Mouse (Mus musculus) kidney, adult 2 months (tissue): ENCODE measurements at regions not wholly inside any gene's neighbourhood (a gene's known extent, or its start where the extent isn't known, plus 50 kb on each side); places are given as distances from the start of the nearest gene placed in this dataset.

Experiments used
- DNase-seq: peaks from one replicate; pipeline ENCODE4 v3.0.0; 2021
- H3K27ac ChIP-seq: fragments of 200-500 bp; 2 replicates; pipeline ENCODE4 v1.5.1; 2012; ENCODE audit warnings: low read depth, low read length, control low read depth, inconsistent platforms; ENCODE audit not compliant: insufficient read depth
- H3K27me3 ChIP-seq: fragments of 200-500 bp; replicated peaks from 2 replicates; pipeline ENCODE4 v1.6.1; 2012; ENCODE audit warnings: mild to moderate bottlenecking, moderate library complexity, low read length, inconsistent platforms; ENCODE audit not compliant: control insufficient read depth, insufficient read depth
- H3K36me3 ChIP-seq: fragments of 200-500 bp; 2 replicates; pipeline ENCODE4 v1.6.1; 2012; ENCODE audit warnings: mild to moderate bottlenecking, moderate library complexity, low read length, inconsistent platforms; ENCODE audit not compliant: control insufficient read depth, insufficient read depth
- H3K4me1 ChIP-seq: fragments of 200-500 bp; 2 replicates; pipeline ENCODE4 v1.6.1; 2011; ENCODE audit warnings: low read length; ENCODE audit not compliant: control insufficient read depth, insufficient read depth
- H3K4me3 ChIP-seq: fragments of 200-500 bp; 2 replicates; pipeline ENCODE4 v1.5.1; 2011; ENCODE audit warnings: mild to moderate bottlenecking, low read depth, low read length, control low read depth; ENCODE audit not compliant: insufficient read depth
- CTCF ChIP-seq: fragments of 200-500 bp; conservative IDR thresholded peaks from 2 replicates; pipeline ENCODE4 v1.5.1; 2011; ENCODE audit warnings: low read depth, mild to moderate bottlenecking, control low read depth, low read length, moderate library complexity, mixed read lengths; ENCODE audit not compliant: insufficient read depth, insufficient read length
- POLR2A ChIP-seq: fragments of 200-500 bp; IDR thresholded peaks from one replicate; pipeline ENCODE4 v1.6.1; 2011; ENCODE audit warnings: low read depth, low read length, control low read depth
- WGBS: fragments of 180-500 bp; shearing (Covaris S2); methylation state at CpG from one replicate; pipeline ENCODE4 v1.1.7; 2018; 5-methylcytosine and 5-hydroxymethylcytosine counted together

DNA sequence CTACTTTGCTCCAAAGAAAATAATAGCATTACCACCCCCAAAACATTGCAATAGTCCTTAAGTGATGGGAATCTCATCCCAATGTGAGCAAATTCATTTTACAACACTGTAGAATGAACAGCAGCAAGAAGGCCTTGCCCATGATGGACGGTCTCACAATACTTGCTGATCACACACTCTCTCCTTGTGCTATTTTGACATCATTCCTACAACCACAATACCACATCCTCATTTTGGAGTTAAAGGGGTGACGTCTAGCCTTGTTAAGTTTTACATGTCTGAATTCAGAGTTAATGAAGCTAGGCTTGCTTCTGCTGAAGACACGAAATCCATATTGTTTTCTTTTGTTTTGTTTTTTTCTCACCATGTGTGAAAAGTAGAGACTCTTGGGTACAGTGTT, 878.2 kb downstream of the Adgrl2 start:
- Histone ChIP-seq H3K27ac (no peak overlapping the region), H3K27me3 (no peaks in the 10 kb centered on the region), H3K4me3 (no peak overlapping the region), H3K36me3 (no peaks in the 10 kb centered on the region), H3K4me1 (no peaks in the 10 kb centered on the region)
- TF ChIP-seq CTCF (no peak), POLR2A (no peak)
- WGBS: 86% methylated on average over 3 of the region's 3 CpGs
- DNase-seq: no peak

DNA sequence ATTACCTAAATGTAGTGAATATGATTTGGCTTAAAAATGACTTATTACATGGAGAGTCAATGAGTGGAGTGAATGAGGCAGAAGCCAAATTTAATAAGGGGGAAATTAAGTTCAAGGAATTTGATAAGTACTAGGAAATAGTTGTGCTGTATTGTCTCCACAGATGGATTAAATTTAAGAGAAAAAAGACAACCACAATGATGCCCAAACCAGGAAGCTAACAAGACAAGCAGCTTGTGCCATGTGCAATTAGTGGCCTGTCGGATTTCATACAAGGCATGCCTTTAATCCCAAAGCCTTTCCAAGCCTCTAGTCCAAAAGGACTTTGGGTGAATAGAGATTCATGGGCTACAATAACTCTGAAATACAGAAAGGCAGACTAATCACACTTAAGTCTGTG, 883.3 kb downstream of the Adgrl2 start:
- no peak for TF ChIP-seq CTCF
- Histone ChIP-seq H3K4me3 (no peak overlapping the region), H3K4me1 (no peaks in the 10 kb centered on the region), H3K27ac (no peak overlapping the region), H3K36me3 (no peaks in the 10 kb centered on the region), H3K27me3 (no peaks in the 10 kb centered on the region)
- no peak for DNase-seq
- 91% methylated on average over 1 of the region's 1 CpGs for WGBS

DNA sequence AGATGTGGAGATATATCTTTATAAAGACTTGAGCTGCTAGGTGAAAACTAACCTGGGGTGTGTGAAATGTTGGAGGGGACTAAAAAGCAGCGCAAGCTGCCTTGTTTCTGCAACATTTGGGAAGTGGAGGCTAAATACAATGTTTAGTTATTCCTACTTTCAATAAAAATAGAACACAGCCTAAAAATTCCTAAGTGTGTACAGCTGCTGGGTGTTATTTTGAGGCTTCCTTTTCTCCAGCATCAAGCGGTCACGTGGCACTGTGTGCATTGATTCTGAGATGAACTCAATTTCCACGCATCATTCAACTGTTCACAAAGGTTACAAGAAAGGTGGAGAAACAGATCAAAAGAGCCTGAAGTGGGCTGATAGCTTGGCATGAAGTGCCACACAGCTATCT, 896.4 kb downstream of the Adgrl2 start:
- no peak overlapping the region for H3K27ac ChIP-seq
- H3K4me1 ChIP-seq: no peaks in the 10 kb centered on the region
- H3K4me3 ChIP-seq: no peak overlapping the region
- TF ChIP-seq CTCF: no peak
- TF ChIP-seq POLR2A: no peak
- 95% methylated on average over 4 of the region's 4 CpGs for WGBS
- no peaks in the 10 kb centered on the region for H3K27me3 ChIP-seq
- DNase-seq: no peak
- no peaks in the 10 kb centered on the region for H3K36me3 ChIP-seq

DNA sequence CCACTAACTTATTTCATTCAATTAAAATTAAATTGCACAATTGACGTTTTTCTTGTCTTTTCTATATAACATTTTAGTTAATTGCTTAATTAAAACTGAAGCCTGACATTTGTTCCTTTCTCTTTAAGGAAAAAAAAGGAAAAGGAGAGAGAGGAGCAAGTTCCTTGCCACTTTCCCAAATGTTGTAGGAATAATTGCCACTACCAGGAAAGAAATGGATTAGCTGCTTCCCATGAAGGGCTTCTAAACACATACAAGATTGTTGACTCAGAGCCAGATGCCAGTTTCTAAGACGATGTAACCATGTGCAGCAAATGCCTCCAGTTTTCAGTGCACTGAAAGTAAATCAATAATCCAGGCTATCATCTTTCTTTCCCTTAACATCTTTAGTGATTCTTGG, 914.5 kb downstream of the Adgrl2 start:
- Histone ChIP-seq H3K4me3 (no peak overlapping the region), H3K27ac (no peak overlapping the region), H3K27me3 (no peaks in the 10 kb centered on the region), H3K4me1 (no peaks in the 10 kb centered on the region), H3K36me3 (no peaks in the 10 kb centered on the region)
- no peak for TF ChIP-seq POLR2A
- TF ChIP-seq CTCF: no peak
- DNase-seq: no peak
- WGBS: 55% methylated on average over 2 of the region's 2 CpGs

DNA sequence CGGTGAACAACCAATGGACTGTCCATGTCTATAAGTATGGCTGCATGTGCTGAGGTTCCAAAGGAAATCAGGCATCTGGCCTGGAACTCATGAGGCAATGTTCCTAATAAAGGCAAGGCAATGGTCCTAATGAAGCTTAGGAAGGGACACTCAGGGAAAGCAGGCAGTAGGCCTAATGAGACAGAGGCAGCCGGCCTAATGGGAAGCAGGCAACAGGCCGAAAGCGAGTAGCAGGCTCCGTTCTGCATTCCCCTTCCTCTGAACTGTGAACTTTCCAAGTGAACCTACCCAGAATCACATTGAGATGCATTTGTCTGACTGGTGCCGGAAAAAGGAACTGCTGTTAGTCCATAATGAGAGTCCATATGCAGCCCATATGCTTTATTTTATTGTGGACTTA, 923.7 kb downstream of the Adgrl2 start:
- H3K27me3 ChIP-seq: no peaks in the 10 kb centered on the region
- DNase-seq: no peak
- H3K4me3 ChIP-seq: no peak overlapping the region
- no peak for TF ChIP-seq POLR2A
- TF ChIP-seq CTCF: no peak
- H3K4me1 ChIP-seq: no peaks in the 10 kb centered on the region
- WGBS: 94% methylated on average over 6 of the region's 6 CpGs
- H3K27ac ChIP-seq: no peak overlapping the region
- H3K36me3 ChIP-seq: no peaks in the 10 kb centered on the region

DNA sequence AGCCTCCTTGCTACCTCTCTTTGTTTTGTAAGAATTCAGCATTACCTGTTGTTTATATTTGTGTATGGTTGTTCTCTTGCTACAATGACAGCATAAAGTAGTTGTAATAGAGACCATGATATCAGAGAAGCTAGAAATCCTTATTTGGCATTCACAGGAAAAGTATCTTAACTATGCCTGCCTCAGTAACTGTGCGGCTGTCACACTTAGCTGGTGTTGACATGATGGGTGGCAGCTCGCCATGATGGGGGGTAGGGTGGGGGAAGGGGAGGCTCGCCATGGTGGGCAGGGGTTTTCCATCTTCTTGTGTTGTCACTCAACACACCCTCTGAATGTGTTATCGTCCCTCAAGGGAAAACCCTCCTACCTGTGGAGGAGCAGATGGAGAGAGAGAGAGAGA, 934.3 kb downstream of the Adgrl2 start:
- Histone ChIP-seq H3K27ac (no peak overlapping the region), H3K36me3 (no peaks in the 10 kb centered on the region), H3K4me3 (no peak overlapping the region), H3K27me3 (no peaks in the 10 kb centered on the region), H3K4me1 (no peaks in the 10 kb centered on the region)
- DNase-seq: no peak
- 84% methylated on average over 4 of the region's 4 CpGs for WGBS
- TF ChIP-seq CTCF: no peak
- no peak for TF ChIP-seq POLR2A

DNA sequence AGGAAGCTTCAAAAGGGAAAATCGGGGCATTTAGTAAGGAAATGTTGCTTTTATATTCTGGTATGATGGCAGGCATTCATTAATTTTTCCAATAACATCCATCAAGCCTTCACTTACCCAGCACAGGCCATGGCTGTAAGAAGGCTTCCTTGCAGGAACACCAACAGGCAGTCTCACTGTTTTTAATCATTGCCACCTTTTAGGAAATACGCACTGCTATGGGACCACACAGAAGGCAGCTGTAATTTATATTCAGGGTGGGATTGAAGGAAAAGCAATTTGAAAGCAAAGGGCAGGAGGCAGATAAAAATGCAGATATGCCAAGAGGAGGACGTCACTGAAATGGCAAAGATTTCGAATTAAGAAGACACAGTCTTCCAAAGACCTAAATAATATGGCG, 937.8 kb downstream of the Adgrl2 start:
- no peak for DNase-seq
- Histone ChIP-seq H3K36me3 (no peaks in the 10 kb centered on the region), H3K4me1 (no peaks in the 10 kb centered on the region), H3K27me3 (no peaks in the 10 kb centered on the region), H3K4me3 (no peak overlapping the region), H3K27ac (no peak overlapping the region)
- TF ChIP-seq CTCF (no peak), POLR2A (no peak)
- 49% methylated on average over 5 of the region's 5 CpGs for WGBS

DNA sequence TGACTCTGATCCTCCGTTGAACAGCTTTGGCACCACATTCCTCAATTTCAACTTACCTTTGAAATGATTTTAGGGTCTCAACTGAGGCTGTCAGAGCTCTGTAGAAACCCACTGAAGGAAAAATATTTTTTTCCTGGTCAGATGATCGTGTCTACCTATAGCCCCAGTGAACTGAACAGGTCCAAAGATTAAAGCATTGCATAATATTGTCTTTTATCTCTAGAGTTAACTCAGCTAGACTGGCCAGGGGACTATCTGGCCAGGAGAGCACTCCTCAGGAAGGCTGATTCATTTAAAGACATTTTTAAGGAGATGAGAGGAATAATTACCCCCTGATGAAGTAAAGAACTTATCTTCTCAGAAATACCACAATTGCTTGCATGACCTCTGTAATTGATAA, 942.1 kb downstream of the Adgrl2 start:
- H3K36me3 ChIP-seq: no peaks in the 10 kb centered on the region

More for the DNA sequence above, 942.1 kb downstream of the Adgrl2 start:
- Histone ChIP-seq H3K27me3 (no peaks in the 10 kb centered on the region), H3K4me3 (no peak overlapping the region), H3K4me1 (no peaks in the 10 kb centered on the region), H3K27ac (no peak overlapping the region)
- WGBS: 78% methylated on average over 2 of the region's 2 CpGs
- TF ChIP-seq POLR2A: no peak
- no peak for DNase-seq
